Mouse (Mus musculus) ES-Bruce4 (cell line): ENCODE measurements around the gene Hand2. TPM values are rescaled to one million over a fixed set of nuclear protein-coding genes. Genes with fewer than 3 reads are reported as not detected.

Source experiments
- H3K27ac ChIP-seq: 2 replicates; pipeline ENCODE4 v1.5.1; 2012; ENCODE audit warnings: low read length, inconsistent platforms; ENCODE audit not compliant: insufficient read depth
- H3K27me3 ChIP-seq: 2 replicates; pipeline ENCODE4 v1.6.1; 2012; ENCODE audit warnings: mild to moderate bottlenecking, low read length, inconsistent platforms; ENCODE audit not compliant: control insufficient read depth, poor library complexity, insufficient read depth, severe bottlenecking
- H3K36me3 ChIP-seq: 2 replicates; pipeline ENCODE4 v1.6.1; 2012; ENCODE audit warnings: inconsistent platforms, mild to moderate bottlenecking, low read length, moderate library complexity; ENCODE audit not compliant: control insufficient read depth, poor library complexity, insufficient read depth, severe bottlenecking
- H3K4me1 ChIP-seq: one replicate; pipeline ENCODE4 v1.8.1; 2011; ENCODE audit warnings: low read length; ENCODE audit not compliant: control insufficient read depth, insufficient read depth
- H3K4me3 ChIP-seq: 2 replicates; pipeline ENCODE4 v1.5.1; 2011; ENCODE audit warnings: low read depth, mild to moderate bottlenecking, low read length
- H3K9ac ChIP-seq: 2 replicates; pipeline ENCODE4 v1.6.1; 2012; ENCODE audit warnings: low read depth, mild to moderate bottlenecking, inconsistent platforms; ENCODE audit not compliant: poor library complexity, severe bottlenecking
- H3K9me3 ChIP-seq: replicated peaks from 2 replicates; pipeline ENCODE4 v1.6.1; 2012; ENCODE audit warnings: mild to moderate bottlenecking, low read length, inconsistent platforms; ENCODE audit not compliant: control insufficient read depth, poor library complexity, insufficient read depth, severe bottlenecking
- CTCF ChIP-seq: IDR thresholded peaks from one replicate; pipeline ENCODE4 v1.8.1; 2011; ENCODE audit warnings: low read depth, low read length
- EP300 ChIP-seq: IDR thresholded peaks from 2 replicates; pipeline ENCODE4 v1.6.1; 2011; ENCODE audit warnings: low read depth, low read length; ENCODE audit not compliant: insufficient read depth
- POLR2A ChIP-seq: IDR thresholded peaks from one replicate; pipeline ENCODE4 v1.8.1; 2011; ENCODE audit warnings: low read length; ENCODE audit not compliant: insufficient read depth
- polyA plus RNA-seq: library from polyadenylated mRNA; stranded (reverse); fragments of >200 nt; gene quantifications from 2 replicates; pipeline ENCODE4 v1.2.4, GENCODE M21; 2011; ENCODE audit warnings: low read depth; ENCODE audit not compliant: missing spikeins, insufficient read depth, insufficient read length

Gene Hand2
- polyA plus RNA-seq, 1 experiment: not detected

GRCm38 (mm10) chr8:57346371-57346770 is 25.6 kb downstream of the Hand2 start:
- H3K9ac ChIP-seq: no peak overlapping the region
- H3K27me3 ChIP-seq: peaks cover 50% of the 10 kb centered on the region
- H3K4me3 ChIP-seq: no peak overlapping the region
- no peak overlapping the region for H3K27ac ChIP-seq
- H3K9me3 ChIP-seq: no peaks in the 10 kb centered on the region
- H3K36me3 ChIP-seq: no peaks in the 10 kb centered on the region
- H3K4me1 ChIP-seq: no peaks in the 10 kb centered on the region
- TF ChIP-seq EP300: no peak
- TF ChIP-seq CTCF: no peak
- TF ChIP-seq POLR2A: no peak

DNA sequence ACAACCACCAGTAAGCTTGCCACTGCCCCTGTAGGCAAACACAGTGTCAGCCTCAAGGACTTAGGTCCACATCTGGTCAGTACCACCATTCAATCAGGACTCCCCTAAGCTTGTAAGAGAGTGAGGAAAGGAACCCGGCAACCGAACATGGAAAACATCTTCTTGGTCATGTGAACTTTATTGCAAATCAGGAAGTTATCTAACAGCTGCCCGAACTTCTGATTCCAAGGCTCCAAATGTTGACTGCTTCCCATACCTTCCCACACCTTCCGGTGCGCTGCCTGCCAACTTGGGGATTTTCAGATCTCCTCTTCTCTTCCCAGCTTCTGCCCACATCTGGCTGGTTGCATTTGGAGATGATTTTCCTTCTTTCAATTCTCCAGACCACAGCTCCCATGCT is 26.4 kb downstream of the Hand2 start:
- Histone ChIP-seq H3K9ac (no peak overlapping the region), H3K27ac (no peak overlapping the region), H3K9me3 (no peaks in the 10 kb centered on the region), H3K4me3 (no peak overlapping the region), H3K27me3 (peaks cover 50% of the 10 kb centered on the region), H3K36me3 (no peaks in the 10 kb centered on the region), H3K4me1 (no peaks in the 10 kb centered on the region)
- no peak for TF ChIP-seq POLR2A

DNA sequence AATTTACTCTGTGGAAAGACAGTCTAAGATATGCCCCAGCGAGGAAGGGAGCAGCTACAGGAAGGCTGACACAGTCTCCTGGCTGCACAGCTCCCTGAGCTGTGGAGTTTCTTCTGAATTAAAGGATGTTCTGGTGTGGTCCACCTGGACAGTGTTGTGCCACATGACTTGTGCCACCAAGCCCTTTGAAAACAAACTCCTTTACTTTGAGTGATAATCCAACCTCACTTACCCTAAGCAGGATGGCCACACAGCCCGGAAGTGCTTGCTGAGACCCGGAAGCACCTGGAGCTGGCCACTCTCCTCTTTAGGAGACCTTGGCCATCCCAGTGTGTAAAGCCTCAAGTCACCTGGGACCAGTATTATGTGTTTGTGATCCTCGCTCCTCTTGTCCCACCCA is 27.5 kb downstream of the Hand2 start:
- no peaks in the 10 kb centered on the region for H3K36me3 ChIP-seq
- H3K4me3 ChIP-seq: no peak overlapping the region
- peaks cover 45% of the 10 kb centered on the region for H3K27me3 ChIP-seq
- no peak overlapping the region for H3K9ac ChIP-seq
- TF ChIP-seq CTCF: no peak
- no peak for TF ChIP-seq EP300
- no peak for TF ChIP-seq POLR2A
- H3K27ac ChIP-seq: no peak overlapping the region
- no peaks in the 10 kb centered on the region for H3K4me1 ChIP-seq
- no peaks in the 10 kb centered on the region for H3K9me3 ChIP-seq

GRCm38 (mm10) chr8:57348866-57349520 is 28.2 kb downstream of the Hand2 start:
- H3K27me3 ChIP-seq: peaks cover 41% of the 10 kb centered on the region
- no peaks in the 10 kb centered on the region for H3K36me3 ChIP-seq
- no peak overlapping the region for H3K27ac ChIP-seq
- H3K4me1 ChIP-seq: no peaks in the 10 kb centered on the region
- no peak overlapping the region for H3K4me3 ChIP-seq
- H3K9ac ChIP-seq: no peak overlapping the region
- H3K9me3 ChIP-seq: no peaks in the 10 kb centered on the region
- TF ChIP-seq CTCF (no peak), EP300 (no peak), POLR2A (no peak)

DNA sequence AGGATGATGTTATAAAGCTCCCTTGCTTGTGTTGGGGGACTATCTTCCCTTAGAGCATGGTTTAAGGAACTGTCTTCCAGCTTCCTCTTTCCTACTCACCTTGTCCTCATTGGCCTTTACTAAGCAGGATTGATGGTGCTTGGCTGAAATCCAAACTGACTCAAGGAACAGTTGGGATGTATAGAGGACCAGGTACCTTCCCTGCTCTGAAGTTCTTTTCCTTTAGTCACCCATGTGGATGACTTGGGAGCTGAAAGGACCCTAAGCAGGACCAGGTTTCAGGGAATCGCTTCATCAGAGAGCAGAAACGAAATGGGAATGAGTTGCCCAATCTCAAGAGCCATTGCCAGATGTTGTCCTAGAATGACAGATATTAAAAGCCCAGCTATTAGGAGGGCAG is 31.1 kb downstream of the Hand2 start:
- H3K4me1 ChIP-seq: no peaks in the 10 kb centered on the region
- TF ChIP-seq POLR2A (no peak), EP300 (no peak), CTCF (no peak)
- H3K27ac ChIP-seq: no peak overlapping the region
- H3K36me3 ChIP-seq: no peaks in the 10 kb centered on the region
- H3K9me3 ChIP-seq: no peaks in the 10 kb centered on the region
- H3K9ac ChIP-seq: no peak overlapping the region
- H3K4me3 ChIP-seq: no peak overlapping the region
- peaks cover 27% of the 10 kb centered on the region for H3K27me3 ChIP-seq

DNA sequence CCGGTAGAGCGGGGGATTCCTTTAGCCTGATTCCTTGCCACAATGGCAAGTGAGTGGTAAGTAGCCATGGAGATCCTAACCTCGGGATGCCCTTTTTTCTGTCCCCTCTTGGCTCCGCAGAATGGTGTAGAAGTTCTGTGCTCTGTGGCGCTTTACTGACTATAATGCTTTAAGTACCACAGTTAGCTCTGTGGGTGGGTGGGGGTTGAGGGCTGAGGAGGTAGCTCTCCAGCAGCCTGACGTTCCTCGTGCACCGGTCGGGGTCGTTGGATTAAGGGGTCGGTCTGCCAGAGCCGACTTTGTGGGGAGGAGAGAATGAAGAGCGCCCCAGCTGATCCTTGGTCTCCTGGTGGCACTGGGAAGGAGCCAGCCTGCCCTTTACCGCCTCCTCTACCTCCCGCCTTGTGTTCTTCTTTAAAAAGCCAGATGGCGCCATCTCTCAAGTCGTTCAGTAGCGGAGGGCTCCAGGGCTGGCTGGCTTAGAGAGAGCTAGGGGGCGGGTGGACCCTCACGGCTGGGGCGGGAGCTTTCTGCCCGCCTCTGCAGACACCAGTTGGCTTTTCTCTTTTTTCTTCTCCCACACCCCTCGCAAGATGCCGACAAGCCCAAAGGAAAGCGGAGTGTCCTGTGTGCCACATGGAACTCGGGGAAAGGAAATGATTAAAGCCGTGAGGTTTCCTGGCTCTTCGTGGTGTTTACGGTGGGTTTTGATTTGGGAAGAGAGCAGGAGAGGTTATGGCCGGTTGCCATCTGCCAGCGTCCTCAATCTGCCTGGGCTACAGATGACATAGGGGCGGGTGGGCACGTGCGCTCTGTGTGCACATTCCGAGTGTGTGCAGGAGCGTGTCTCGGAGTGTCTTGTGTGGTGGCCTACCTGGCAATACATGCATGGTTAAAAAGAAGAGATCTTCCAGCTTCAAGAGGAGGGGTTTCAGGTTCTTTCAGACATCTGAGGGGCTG is 32.8 kb downstream of the Hand2 start:
- no peaks in the 10 kb centered on the region for H3K4me1 ChIP-seq
- H3K27me3 ChIP-seq: peaks cover 23% of the 10 kb centered on the region
- H3K27ac ChIP-seq: no peak overlapping the region
- no peaks in the 10 kb centered on the region for H3K36me3 ChIP-seq
- TF ChIP-seq CTCF (peak; percentile 63), EP300 (no peak)
- H3K9me3 ChIP-seq: no peaks in the 10 kb centered on the region
- peak overlapping the region; percentile 38 for H3K4me3 ChIP-seq
- no peak overlapping the region for H3K9ac ChIP-seq
